Mouse (Mus musculus) adrenal gland, postnatal 4 days (tissue): ENCODE measurements around the gene Prrg3. TPM values are rescaled to one million over a fixed set of nuclear protein-coding genes. Genes with fewer than 3 reads are reported as not detected.
"Not testable (repeated sequence)": the region's sequence is repeated elsewhere in the genome, so short reads cannot be mapped to it uniquely, and the experiment has no call there.

ENCODE experiments used
- DNase-seq, 2 experiments: peaks; one replicate each; pipeline ENCODE4 v3.0.0; 2021 to 2022; ENCODE audit warnings: low spot score in 2 of 2, mixed read lengths in 2 of 2
- long read RNA-seq, 2 experiments: library from polyadenylated mRNA; stranded (forward); transcript quantifications; one replicate each; pipeline ENCODE4 v2.0.0; 2021
- total RNA-seq, 2 experiments: library from RNA; stranded (reverse); gene quantifications; 2 replicates each; pipeline ENCODE4 v1.2.3; 2021

Prrg3 gene
- 10 to 100 TPM; 27.8 to 29.4 TPM for total RNA-seq
- long read RNA-seq, experiment 1, full-length matches to known transcripts, result 1 of 4 reads
- long read RNA-seq, experiment 1, partial matches to known transcripts, result 0 of 4 reads
- long read RNA-seq, experiment 1, other reads (novel, unspliced or antisense), result 3 of 4 reads
- long read RNA-seq, experiment 2, partial matches to known transcripts, result 0 of 4 reads
- long read RNA-seq, experiment 2, other reads (novel, unspliced or antisense), result 4 of 4 reads

- DNase-seq, result peak; percentile 21 to 25
Measured at GRCm38 (mm10) chrX:71962073-71963051, at the start of gene Prrg3. Gene Prrg3 (plus strand): TSS chrX:71962624.

GRCm38 (mm10) chrX:71946631-71947030 lies 15.8 kb upstream of the Prrg3 start:
- DNase-seq, result peak in 1 of 2 experiments; percentile 5

- DNase-seq, result no peak
Measured at GRCm38 (mm10) chrX:71958366-71958765, 4.1 kb upstream of the Prrg3 start.

DNA sequence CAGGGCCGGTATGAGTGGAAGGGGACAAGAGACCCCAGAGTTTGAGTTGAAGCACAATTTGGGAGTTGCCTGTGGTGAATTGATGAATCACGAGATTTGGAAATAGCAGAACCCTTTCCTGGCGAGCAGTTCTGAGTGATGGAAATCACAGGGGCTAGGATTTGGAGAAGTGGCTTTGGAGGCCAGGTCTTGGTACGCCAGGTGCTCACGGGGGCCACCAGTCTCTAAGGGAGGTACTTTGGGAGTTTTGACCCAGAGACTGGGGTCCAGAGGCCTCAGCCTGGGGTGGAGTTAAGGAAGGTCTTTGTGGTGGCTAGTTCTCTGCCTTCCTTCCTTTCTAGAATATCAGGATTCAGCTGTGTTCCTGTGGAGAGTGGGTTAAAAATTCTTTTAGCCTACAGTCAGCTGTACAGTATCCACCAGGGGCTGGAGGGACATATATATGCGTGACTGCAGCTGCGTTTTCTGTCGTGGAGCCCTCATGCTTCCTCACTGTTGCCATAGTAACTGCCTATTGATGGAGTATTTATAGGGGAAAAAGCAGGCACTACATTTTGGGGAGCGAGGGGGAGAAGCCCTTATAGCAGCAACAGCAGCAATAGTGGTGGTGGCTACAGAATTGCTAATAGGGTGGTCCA lies 970 bp downstream of the Prrg3 start:
- DNase-seq, result no peak

GRCm38 (mm10) chrX:71968216-71968615 lies 5.8 kb downstream of the Prrg3 start:
- DNase-seq, result no peak

- no peak for DNase-seq
Measured at GRCm38 (mm10) chrX:71968816-71969215, 6.4 kb downstream of the Prrg3 start.

DNA sequence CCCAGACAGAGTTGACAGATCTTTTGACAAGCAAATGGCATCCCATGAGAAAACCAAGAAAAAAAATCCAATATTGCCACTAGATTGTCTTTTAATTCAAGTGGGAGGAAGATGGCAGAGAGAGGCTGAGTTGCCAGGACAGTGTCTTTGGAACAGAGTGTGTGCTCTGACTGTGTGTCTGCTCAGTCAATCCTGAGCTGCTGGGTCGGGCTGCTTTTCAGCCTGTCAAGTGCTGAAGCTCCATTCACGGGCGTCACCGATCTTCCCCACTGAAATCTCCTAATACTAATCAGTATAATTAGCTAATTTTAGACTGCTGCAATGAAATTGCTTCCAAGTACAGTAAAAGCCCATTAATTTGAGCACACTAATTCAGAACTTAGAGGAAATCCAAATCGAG lies 8.9 kb downstream of the Prrg3 start:
- DNase-seq, result no peak

GRCm38 (mm10) chrX:71972686-71973085 lies 10.3 kb downstream of the Prrg3 start, which contains the start of gene Fate1:
Gene Fate1 (plus strand): TSS chrX:71972986.
- DNase-seq, result no peak

GRCm38 (mm10) chrX:71977681-71978080 lies 15.3 kb downstream of the Prrg3 start:
- DNase-seq, result not testable (repeated sequence)

GRCm38 (mm10) chrX:71980443-71980842 lies 18.0 kb downstream of the Prrg3 start:
- no peak for DNase-seq

DNA sequence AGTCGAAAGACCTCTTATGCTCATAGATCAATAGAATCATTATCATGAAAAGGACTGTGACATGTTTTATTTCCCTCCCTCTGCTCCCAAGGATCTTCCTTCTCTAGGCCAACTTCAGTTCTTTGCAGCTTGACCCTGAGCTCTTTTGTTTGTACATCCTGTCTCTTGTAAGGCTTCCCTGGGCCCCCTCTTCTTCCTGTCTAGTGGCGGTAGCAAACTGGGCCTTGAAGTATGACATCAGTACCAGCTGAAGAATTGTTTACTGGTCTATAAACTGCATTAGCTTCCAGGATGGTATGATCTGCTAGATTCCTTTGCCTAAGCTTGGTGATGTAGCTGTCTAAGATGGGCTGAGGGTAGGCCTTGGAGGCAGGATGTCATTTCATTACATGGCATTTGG lies 18.9 kb downstream of the Prrg3 start:
- DNase-seq, result no peak

- no peak for DNase-seq
Measured at GRCm38 (mm10) chrX:71983205-71983604, 20.8 kb downstream of the Prrg3 start.

DNA sequence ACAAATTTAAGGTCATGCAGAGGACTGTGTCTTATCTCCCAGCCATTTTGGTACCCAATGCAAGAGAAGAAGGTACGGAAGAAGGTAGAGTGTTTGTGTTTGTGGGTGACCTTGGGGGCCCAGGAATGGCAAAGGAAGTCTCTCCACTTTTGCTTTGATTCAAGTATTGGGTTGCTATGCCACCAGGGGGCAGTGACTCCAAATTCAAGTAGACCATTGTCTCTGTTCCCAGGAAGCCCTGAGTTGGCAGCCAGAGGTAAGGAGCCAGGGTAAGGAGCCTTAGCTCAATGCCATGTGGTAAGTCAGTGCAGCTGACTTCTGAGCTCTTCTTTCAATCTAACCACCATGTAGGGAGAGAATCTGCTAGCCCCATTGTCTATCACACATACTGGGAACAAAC lies 21.4 kb downstream of the Prrg3 start:
- no peak for DNase-seq

- DNase-seq, result no peak
Measured at GRCm38 (mm10) chrX:71991549-71991948, 29.1 kb downstream of the Prrg3 start, which contains the start of gene Cnga2. Gene Cnga2 (plus strand): TSS chrX:71991849.

DNA sequence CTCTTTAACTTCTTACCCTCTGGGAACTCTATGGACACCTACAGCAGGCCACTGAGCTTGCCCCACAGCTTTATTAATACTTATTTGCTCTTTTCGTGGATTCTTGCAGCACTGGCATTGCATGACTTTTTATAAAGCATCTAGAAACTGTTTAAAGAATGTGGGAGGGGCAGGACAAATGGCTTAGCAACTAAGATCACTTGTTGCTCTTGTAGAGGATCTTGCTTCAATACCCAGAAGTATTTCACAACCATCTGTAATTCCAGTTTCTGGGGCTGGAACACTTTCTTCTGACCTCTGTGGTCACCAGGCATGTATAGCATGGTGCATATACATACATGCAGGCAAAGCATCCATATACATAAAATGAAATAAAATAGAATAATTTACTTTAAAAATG lies 33.5 kb downstream of the Prrg3 start:
- DNase-seq, result no peak

DNA sequence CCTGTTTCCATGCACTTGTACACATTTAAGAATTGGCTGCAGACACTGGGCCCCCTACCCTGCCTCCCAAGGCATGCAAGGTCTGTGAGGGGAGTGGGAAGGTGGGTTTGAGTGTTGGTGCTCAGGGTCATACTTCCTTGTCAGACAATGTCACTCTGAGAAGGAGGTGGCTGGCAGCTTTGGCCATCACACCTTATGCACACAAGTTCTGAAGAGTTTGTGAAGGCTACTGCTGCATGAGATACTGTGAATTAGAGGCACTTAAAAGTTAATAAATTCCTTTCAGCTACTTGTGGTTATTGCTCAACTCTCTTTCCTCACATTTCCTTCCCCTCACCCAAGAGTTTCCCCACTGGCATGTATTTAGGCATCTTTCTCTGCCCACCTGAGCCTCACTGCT lies 47.5 kb downstream of the Prrg3 start:
- DNase-seq, result no peak

DNA sequence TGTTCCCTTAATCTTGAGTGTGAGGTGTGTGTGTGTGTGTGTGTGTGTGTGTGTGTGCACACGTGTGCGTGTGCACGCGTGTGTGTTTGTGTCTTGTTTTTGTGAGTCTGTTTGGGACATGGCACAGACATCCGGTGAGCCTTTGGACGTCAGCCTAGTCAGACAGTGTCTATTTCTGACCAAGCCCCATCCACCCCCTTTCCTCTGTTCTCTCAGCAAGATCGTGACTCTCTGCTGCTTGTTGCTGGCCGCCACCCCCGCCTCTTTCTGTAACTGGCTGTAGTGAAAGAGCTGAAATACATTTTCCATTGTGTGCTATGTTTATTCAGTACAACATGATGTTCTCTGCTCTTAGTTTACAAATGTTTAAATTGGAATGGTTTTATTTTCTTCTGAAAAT lies 49.8 kb downstream of the Prrg3 start:
- DNase-seq, result no peak

GRCm38 (mm10) chrX:72012804-72013203 lies 50.4 kb downstream of the Prrg3 start:
- DNase-seq, result no peak

GRCm38 (mm10) chrX:72022241-72022640 lies 59.8 kb downstream of the Prrg3 start:
- no peak for DNase-seq
